In the genomic region with DNA sequence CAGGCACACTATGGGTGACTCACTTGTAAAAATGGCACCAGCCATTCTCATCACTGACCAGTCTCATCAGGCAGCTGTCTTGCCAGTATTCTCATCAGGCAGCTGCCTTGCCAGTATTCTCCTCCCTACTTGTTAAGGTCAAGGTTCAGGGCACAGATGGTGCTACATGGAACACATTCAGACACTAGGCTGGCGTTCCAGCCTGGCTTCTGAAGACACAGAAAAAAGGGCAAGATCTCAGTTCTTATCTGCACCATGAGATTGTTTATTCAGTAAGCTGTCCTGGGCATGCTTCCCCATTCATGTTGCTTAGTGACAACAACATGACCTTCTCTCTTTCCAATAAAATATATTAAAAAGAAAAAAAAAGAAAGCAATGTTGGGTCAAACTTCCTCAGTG, we compare ENCODE assay signal across 9 mouse cellular contexts.
DNase-seq lines count a peak whose midpoint lies in the region; TF ChIP-seq lines count a peak whose summit lies in the region.
"Had no signal": no experiment of that assay in that cellular context is flagged by ENCODE, and none has a peak within 500 bp of the region (broad histone marks: within the 10 kb centered on the region; RNA-seq: fewer than 3 reads in every experiment).

No protein-coding gene starts in this region.

- DNase-seq in adrenal gland, adult 2 months = peak; percentile 19
- DNase-seq in adrenal gland, postnatal 25 days = no peak
- peak; percentile 6 for DNase-seq in ovary, postnatal 36 days (ENCODE audit: low spot score)
- DNase-seq in ovary, postnatal 10 days (ENCODE audit: low spot score) = no peak
- DNase-seq in gastrocnemius, postnatal 25 days = peak; percentile 28
- DNase-seq in naive thymus-derived CD4-positive, alpha-beta T cell, adult 2 months (ENCODE audit: low read depth) = peak; percentile 30
- DNase-seq in frontal cortex, postnatal 25 days (ENCODE audit: low spot score in 2 of 2) = no peak
- no peak for DNase-seq in left cerebral cortex, adult 2 months (ENCODE audit: extremely low spot score in 1 of 2, low spot score in 2 of 2)

- no peak overlapping the region for H3K27ac ChIP-seq in left cerebral cortex, adult 2 months
- H3K27ac ChIP-seq: lung, embryonic 15.5 days had no signal

- H3K4me3 ChIP-seq in left cerebral cortex, adult 2 months = no peak overlapping the region
- H3K4me3 ChIP-seq: lung, embryonic 15.5 days had no signal

- intact Hi-C loops in left cerebral cortex, adult 2 months (cut with DNase I) = no loop called here

- TF ChIP-seq CTCF in left cerebral cortex, adult 2 months (IDR thresholded peaks at IDR 0.05) = no peak

Comparison
In these comparisons a context has a peak if more than half of its experiments do, and no peak if none do; other contexts are left out.
1. DNase-seq: peak in adrenal gland, adult 2 months (single experiment), ovary, postnatal 36 days (single experiment), gastrocnemius, postnatal 25 days (single experiment) and naive thymus-derived CD4-positive, alpha-beta T cell, adult 2 months (single experiment); none in adrenal gland, postnatal 25 days (single experiment), ovary, postnatal 10 days (single experiment), frontal cortex, postnatal 25 days (0 of 2) and left cerebral cortex, adult 2 months (0 of 2).